Mouse (Mus musculus) embryonic facial prominence, embryonic 10.5 days (tissue): ENCODE results near the gene Plcd4. TPM values are rescaled to one million over a fixed set of nuclear protein-coding genes. Genes with fewer than 3 reads are reported as not detected.

Experiments used
- microRNA-seq: library from miRNA; unstranded; fragments of <30 nt; microRNA quantifications from one replicate; pipeline ENCODE4, GENCODE M21; 2017
- polyA plus RNA-seq: library from polyadenylated mRNA; unstranded; fragments of >200 nt; fragmentation: Nextera tagmentation; extraction: Ambion mirVana; gene quantifications from 2 replicates; pipeline ENCODE4 v1.2.1, GENCODE M21; 2016

The Plcd4 gene
- polyA plus RNA-seq, 1 experiment from 2014 or later: 0.59 TPM

Small RNA genes within 50 kb of the gene (microRNA-seq; reads per million reads assigned to microRNA genes)
- not detected for gene Gm25035

Other genes with a start within 250 kb of the Plcd4 start
- 12.4 and 12.5 TPM in 2 replicates for gene Tmbim1, start 237.3 kb upstream of the Plcd4 start, polyA plus RNA-seq
- gene Catip, start 180.8 kb upstream of the Plcd4 start, polyA plus RNA-seq: 0.22 and 0.28 TPM in 2 replicates
- 1.7 and 2.1 TPM in 2 replicates for gene Slc11a1, start 167.7 kb upstream of the Plcd4 start, polyA plus RNA-seq
- gene Ctdsp1, start 151.4 kb upstream of the Plcd4 start, polyA plus RNA-seq: 42.2 and 49.0 TPM in 2 replicates
- gene Vil1, start 133.5 kb upstream of the Plcd4 start, polyA plus RNA-seq: 0.26 and 0.37 TPM in 2 replicates
- gene Cnot9, start 36.8 kb upstream of the Plcd4 start, polyA plus RNA-seq: 109 and 113 TPM in 2 replicates
- 45.8 and 47.0 TPM in 2 replicates for gene Usp37, start 1.4 kb downstream of the Plcd4 start, polyA plus RNA-seq
- gene Zfp142, start 45.4 kb downstream of the Plcd4 start, polyA plus RNA-seq: 9.5 and 10.5 TPM in 2 replicates
- gene Bcs1l, start 45.4 kb downstream of the Plcd4 start, polyA plus RNA-seq: 16.1 and 18.1 TPM in 2 replicates
- gene Rnf25, start 58.5 kb downstream of the Plcd4 start, polyA plus RNA-seq: 35.2 and 39.0 TPM in 2 replicates
- gene Stk36, start 58.6 kb downstream of the Plcd4 start, polyA plus RNA-seq: 12.4 and 13.1 TPM in 2 replicates
- gene Ttll4, start 118.9 kb downstream of the Plcd4 start, polyA plus RNA-seq: 49.9 and 59.4 TPM in 2 replicates
- 12.1 and 12.8 TPM in 2 replicates for gene Cyp27a1, start 170.7 kb downstream of the Plcd4 start, polyA plus RNA-seq
- 0.11 TPM in 1 of 2 replicates, not detected in the other for gene Prkag3, start 206.3 kb downstream of the Plcd4 start, polyA plus RNA-seq
- 26.5 and 26.6 TPM in 2 replicates for gene Wnt6, start 229.0 kb downstream of the Plcd4 start, polyA plus RNA-seq
- gene Wnt10a, start 248.6 kb downstream of the Plcd4 start, polyA plus RNA-seq: 0.70 and 1.2 TPM in 2 replicates